Mouse (Mus musculus): ENCODE measurements around the gene P3h1.

The P3h1 gene

DNA sequence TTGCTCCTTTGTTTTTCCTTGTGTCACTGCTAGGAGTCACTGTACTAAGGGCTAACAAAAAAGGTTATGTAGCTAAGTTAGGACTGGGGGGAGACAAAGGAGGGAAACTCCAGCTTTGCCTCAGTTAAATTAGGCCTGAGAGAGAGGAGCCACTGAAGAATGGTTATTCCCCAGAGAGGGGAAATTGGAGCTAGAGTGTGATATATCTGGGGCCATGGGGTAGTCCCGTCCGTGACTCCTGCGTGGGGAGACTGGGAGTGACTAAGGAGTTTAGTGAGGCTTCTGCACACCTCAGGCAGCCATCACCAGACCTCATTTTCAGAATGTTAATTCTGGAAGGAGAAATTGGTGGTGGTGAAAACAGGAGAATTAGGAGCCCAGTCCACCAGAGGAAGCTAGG, 1.6 kb downstream of the P3h1 start:
- DNase-seq (ENCODE audit: extremely low read depth, low read depth, low spot score): no peak

DNA sequence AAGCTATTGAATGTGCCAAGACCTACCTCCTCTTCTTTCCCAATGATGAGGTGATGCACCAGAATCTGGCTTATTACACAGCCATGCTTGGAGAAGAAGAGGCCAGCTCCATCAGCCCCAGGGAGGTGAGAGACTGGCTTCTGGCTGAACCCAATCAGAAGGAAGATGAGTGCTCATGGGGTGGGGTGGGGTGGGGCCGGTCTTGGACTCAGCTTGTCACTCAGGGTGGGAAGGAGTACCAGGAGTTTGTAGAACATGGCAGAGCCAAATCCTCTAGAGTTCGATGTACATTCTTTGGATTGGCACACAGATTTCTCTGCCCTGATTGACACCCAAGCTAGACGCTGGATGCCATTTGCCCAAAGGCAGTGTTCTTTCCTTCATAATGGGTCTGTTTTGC, 5.9 kb downstream of the P3h1 start:
- DNase-seq (ENCODE audit: extremely low read depth, low read depth, low spot score): no peak

DNA sequence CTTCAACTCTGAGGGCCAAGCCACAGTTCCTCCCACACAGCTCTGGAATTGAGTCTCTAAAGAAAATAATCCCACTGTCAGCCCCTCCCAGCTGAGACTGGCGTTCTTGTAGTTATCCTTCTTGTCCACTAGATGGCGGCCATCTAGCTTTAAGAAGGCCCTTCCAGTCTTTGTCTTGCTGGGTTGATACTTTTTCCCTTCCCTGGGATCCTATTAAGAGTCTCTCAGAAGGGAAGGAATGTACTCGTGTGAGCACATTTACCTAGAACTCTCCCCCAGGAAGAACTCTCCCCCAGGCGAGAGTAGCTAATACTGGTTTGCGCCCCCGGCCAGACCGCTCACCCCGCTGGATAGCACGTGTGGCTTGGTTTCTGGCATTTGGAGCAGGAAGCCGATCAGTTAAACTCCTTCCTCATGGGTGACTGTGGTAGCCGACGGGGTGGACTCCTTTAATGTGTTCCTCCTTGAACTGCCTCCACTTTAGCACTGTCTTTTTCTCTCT, 6.5 kb downstream of the P3h1 start:
- no peak for DNase-seq (ENCODE audit: extremely low read depth, low read depth, low spot score)

DNA sequence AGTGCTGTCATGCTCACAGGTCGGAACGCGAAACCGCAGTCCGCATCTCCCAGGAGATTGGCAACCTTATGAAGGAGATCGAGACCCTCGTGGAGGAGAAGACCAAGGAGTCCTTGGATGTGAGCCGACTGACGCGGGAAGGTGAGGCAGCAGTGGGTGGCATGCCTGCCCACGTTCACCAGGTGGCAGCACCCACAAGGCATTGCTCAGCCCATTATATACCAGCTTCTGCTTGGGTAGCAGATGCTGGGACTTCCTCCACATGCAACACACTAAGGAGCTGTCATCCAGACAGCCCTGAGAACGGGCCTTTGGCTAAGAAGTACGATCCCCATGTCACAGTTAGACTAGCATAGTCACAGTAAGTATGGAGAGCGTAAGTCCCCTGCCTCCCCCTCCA, 8.9 kb downstream of the P3h1 start:
- no peak for DNase-seq (ENCODE audit: extremely low read depth, low read depth, low spot score)

DNA sequence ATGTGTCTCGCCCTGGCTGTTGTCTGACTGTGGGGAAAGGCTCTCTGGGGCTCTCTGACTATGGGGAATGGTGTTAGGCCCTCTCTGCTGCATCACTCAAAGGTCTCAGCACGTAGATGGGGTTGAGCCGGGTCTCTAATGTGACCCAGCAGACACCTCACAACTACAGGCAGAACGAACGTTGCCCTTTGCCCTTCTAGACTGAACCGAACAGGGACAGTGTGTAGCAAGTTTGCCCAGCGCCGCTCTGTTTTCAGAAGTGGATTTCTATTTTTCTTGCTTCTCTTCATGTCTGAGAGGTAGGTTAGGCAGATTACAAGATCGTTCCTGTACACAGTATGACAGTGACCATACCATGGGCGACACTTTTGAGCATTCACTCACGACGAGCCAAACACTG, 9.9 kb downstream of the P3h1 start:
- DNase-seq (ENCODE audit: extremely low read depth, low read depth, low spot score): no peak

DNA sequence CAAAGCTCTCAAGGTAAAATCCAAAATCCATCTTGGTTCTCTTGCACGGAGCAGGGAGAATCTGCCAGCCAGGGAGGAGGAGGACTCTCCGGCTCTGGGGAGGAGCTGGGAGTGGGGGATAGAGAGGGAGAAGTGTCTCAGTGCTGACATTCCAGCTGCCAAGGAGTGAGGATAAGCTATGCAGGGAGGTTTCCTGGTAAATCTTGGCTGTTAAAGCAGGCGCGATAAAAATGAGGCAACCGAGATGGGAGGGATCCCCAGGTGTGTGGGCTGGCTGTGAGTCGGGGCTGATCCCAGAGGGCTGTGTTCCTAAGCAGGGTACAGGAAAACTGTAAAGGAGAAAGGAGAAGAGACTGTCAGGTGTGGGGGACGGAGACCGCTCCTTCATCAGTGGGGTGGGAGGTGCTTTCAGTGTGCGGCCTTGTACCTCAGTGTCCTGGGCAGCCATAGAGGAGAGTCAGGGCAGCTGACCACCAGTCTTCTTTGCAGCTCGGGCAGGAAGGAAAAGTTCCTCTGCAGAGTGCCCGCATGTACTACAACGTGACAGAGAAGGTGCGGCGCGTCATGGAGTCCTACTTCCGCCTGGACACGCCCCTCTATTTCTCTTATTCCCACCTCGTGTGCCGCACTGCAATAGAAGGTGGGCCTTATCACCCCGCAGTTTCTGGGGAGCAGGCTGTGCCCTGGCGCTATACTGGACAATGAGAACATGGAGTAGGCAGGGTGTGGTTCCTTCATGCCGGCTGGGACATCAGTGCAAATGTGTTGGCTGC, 11.9 kb downstream of the P3h1 start:
- DNase-seq (ENCODE audit: extremely low read depth, low read depth, low spot score): no peak

DNA sequence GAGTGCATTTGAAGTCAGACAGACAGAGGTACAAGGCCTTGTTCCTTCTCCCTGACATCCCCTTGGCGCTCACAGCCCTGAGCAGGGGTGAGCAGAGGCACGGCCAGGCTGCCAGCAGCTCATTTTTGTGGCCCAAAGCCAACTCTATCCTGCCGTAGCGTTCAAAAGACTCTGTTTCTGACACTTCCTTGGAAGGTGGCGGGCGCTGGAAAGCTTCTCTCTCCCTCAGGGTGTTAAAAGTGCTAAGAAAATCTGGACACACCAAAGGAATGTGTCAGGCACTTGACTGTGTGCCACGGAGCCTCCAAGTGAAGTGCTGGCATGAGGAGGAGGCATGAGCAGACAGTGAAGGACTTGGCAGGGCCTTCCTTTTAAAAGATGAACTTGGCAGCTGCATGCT, 12.8 kb downstream of the P3h1 start:
- DNase-seq (ENCODE audit: extremely low read depth, low read depth, low spot score): peak; percentile 89

DNA sequence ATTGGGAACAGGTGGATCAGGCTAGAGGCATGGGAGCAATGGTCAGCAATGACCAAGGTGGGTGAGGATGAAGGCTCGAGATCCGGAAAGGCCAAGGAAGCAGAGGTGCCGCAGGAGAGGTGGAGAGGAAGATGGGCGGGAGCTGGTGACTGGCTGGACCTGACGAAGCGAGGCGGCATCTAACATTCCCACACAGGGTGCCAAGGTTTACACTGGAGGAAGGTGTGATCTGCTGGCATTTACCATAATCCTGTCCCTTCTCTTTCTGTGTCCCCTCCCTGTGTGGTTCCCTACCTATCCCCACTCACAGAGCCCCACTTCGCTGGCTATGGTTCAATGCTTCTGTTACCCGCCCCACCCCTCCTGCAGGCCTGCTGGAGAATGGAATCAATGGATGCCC, 13.2 kb downstream of the P3h1 start:
- DNase-seq (ENCODE audit: extremely low read depth, low read depth, low spot score): no peak

DNA sequence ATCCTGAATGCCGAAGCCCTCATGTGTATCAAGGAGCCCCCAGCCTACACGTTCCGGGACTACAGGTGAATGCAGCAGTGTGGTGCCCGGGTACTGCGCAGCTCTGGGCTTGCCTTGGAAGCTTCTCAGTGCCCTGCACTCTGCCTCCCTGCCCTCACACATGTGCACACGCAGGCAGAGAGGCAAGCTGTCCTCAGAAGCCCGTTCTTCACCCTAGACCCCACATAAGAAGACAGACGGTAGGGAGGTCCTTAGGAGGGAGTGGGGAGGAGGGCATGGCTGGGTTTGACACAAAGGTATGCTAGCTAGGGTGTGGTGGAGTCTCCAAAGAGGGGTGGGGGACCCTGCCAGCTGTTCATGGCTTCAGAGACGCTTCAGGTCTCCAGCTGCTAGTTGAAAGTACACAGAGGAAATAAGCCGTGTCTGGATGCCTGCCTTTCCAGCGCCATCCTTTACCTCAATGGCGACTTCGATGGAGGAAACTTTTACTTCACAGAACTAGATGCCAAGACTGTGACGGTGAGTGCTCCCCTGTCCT, 14.0 kb downstream of the P3h1 start:
- no peak for DNase-seq (ENCODE audit: extremely low read depth, low read depth, low spot score)

DNA sequence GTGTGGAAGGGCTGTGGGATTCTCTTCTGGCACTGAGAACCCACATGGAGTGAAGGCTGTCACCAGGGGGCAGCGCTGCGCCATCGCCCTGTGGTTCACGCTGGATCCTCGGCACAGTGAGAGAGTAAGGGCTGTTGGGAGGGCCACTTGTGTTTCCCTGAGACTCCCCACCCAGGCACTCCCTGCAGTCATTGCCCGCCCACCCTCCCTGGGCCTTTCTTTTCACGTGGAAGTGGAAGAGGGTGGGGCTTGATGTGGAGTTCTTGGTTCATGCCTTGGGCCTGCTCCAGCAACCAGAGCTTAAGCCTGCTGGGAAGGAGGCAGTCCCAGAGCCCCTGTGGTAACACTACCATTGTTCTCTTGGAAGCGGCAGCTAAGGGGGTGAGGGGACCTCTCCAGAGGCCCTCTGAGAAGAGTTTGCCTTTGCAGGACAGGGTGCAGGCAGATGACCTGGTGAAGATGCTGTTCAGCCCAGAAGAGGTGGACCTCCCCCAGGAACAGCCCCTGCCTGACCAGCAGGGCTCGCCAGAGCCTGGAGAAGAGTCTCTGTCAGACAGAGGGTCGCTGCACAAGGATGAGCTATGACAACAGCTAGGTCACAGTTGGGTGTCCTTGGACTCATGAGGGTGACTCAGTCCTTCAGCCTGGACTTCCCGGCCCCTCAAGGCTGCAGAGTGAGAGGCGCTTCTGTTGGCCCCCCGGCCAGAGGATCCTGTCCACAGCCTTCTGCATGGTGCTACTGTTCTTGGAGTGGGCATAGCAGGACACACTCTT, 14.9 kb downstream of the P3h1 start:
- no peak for DNase-seq (ENCODE audit: extremely low read depth, low read depth, low spot score)

DNA sequence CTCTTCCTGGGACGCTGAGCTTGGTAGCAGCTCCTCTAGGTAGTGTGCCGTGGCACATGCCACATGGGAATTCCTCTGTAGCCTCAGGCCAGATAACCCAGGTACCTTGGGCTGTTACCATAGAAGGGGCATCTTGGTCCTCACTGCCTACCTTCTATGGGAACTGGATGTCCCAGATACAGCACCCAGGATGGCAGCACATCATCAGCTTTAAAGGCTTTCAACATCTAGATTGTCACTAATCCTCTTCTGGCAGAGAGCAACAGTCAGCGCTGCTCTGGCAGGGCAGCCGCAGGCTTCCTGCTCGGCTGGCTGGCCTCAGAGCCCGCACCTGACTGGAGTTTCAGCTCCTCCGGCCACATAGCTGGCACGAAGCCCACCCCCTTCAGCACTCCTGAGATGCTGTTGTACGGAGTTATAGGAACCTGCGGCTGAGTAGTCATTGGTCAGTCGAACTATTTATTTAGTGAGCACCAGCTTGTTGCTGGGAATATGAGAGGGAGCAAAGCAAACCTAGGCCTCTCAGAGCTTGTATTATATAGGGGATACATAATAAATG, 15.8 kb downstream of the P3h1 start:
- peak; percentile 52 for DNase-seq (ENCODE audit: extremely low read depth, low read depth, low spot score)

DNA sequence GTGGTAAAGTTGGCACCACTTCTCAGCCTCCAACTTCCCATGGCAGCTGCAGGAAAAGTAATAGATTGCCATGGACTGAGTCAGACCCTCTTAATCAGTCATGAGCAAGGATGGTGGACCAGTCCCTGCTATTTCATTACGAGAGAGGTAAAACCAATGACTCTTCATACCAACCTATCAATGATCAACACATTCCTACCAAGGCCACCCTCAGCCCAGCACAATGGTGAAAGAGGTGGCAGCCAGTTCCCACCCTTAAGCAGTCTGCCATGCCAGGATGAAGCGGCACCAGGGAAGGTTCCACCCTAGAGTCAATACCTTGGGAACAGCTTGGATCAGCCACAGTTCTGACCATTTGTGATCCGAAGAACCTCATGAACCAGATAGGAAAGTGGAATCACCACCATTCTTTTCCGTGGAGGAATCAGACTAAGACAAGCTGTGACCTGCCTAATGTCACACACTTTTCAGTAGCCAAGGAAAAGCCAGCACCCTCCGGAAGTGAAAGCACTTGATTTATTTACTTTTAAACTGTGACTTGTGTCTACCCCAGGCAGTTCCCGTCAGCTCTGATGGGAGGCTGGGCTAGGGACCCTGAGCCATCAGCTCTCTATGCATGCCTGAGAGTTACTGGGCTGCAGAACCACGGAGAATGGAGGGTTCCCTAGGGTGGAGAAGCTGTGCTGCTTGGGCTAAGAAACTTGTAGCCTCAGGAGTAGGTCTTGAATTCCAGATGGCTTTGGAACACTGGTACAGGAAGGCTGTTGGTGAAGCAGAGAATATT, 19.5 kb downstream of the P3h1 start:
- no peak for DNase-seq (ENCODE audit: extremely low read depth, low read depth, low spot score)

DNA sequence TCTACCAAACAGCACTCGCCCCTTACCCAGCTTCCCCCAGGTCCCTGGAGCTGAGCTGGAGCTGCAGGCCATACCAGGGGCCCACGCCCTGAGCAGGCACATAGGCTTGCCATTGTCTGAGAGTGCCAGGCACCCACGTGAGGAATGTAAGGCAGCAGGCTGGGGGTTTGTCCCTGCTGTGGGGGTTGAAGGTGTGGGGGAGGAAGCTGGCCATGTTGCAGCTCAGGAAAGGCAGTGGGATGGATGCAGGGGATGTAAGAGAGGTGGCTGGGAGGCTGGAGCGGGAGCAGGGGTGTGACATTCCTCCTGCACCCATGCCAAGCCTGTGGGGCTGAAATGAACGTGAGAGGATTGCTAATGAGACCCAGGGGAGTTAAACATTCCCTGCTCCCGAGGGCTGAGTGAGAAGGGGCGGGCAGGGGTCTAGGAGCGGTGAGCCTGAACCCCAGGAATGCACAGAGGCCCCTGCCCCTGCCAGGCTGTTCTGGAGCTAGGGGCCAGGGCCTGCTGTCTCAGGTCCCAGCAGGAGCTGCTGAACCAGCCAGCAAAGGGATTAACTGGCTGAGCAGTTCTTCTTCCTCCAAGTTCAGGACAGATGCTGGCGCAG, 21.4 kb downstream of the P3h1 start:
- no peak for DNase-seq (ENCODE audit: extremely low read depth, low read depth, low spot score)

DNA sequence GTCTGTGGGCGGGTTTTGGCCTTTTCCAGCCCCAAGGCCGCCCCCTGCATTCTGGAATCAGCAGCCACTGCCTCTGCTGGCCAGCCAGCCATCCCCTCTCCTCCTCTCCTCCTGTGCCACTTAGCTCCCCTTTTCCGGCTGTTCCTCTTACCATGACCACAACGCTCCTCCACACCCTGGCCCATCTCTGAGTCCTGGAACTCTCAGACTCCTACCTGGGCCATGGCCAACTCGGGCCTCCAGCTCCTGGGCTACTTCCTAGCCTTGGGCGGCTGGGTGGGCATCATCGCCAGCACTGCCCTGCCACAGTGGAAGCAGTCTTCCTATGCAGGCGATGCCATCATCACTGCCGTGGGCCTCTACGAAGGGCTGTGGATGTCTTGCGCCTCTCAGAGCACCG, 22.6 kb downstream of the P3h1 start, which contains the start of gene Cldn19:
TSS of gene Cldn19 (plus strand) at position 64 of the 400 bp plus-strand sequence.
- DNase-seq (ENCODE audit: extremely low read depth, low read depth, low spot score): no peak

DNA sequence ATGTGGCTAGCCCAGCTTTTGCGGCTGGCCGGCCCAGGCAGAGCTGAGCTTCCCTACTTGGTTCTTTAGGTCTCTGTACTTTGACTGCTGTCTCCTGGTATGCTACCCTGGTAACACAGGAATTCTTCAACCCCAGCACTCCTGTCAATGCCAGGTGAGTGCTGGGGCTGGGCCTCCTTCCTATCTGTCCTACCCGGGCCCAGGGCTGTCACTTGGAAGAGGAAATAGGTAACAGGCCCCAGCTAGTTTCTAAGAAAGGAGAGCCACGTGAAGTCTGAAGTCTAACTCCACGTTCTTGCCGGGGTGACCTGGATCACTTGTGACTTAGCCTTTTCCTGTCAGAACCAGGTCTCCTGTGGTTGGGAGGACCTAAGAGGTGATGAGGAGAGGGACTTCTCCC, 24.4 kb downstream of the P3h1 start:
- DNase-seq (ENCODE audit: extremely low read depth, low read depth, low spot score): no peak

DNA sequence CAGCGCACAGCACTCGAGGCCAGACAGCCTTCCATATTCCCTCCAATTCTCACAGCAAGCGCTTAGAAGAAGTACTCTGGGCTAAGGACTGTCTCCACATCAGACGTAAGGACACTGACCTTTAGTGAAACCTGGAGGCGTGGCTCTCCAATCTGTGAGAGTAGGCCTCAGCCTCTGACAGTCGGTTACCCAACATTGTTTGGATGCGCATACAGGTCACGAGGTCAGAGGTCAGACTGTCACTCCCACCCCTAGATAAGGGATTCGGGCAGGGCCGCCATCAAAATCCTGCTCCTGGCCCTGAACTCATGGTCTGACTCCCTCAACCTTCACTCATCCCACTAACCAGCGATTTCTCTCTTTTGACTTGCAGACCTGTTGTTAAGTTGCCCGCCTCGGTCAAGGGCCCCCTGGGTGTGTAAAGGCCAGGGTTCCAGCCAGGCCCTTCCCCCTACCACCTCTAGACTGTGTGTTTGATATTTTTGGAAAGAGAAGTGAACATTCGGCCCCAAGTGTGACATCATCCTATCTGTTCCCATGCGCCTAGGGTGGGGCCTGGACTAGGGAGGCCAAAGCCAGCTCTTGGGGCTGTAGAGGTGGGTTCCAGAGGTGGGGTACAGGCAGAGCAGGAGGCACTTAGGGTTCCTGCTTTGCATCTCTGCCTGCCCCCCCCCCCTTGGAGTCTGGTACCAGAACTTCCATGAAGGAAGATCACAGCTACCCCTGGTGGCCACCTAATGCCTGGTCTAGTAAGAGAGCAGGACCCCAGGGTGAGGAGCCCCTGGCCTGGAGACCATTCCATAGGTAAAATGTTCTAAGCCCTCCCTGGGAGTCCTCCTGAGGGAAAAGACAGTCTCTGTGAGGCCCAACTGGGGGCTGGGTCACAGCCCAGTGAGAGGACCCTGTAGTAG, 26.9 kb downstream of the P3h1 start:
- no peak for DNase-seq (ENCODE audit: extremely low read depth, low read depth, low spot score)

DNA sequence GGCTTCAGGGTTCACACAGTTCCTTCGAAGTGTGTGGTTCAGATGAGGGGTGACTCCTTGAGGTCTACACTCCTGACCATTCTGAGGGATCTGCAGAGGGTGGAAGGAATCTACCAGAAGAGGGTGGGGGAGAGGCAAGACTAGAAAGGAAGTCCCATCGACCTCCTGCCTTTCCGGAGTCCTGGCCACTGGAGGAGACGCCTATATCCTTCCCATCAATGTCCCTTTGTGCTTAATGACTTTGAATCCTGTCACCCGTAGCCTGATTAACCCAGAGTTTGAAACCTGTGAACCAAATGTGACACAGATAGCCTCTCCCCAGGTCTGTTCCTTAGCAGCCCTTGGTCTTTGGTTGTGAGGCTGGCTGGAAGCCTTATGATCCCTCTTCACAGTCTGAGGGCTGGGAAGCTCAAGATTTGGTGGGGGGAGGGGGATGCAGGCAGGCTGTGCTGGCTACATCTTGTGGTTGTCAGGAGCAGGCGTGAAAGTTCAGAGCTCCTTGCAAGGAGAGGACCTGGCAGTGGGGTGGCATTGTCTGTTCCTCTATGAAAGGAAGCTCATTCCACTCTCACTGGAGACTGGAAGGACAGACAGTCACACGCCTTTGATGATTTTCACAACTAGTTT, 28.5 kb downstream of the P3h1 start:
- DNase-seq (ENCODE audit: extremely low read depth, low read depth, low spot score): no peak

DNA sequence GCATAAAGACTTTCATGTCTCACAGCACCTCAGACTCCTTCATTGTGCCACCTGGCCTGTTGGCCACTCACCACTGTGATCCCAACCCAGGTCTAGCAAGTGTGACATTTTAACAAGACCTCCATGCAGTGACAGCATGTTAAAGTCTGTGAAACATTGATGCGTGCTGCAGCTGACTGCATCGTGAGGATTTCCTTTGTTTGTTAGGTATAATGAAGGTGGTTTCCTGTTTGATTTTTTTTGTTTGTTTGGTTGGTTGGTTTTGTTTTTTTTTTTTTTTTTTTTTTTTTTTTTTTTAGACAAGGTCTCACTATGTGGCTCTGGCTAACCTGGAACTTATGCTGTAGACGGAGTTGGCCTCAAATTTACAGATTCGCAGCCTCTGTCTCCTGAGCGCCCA, 29.8 kb downstream of the P3h1 start:
- DNase-seq (ENCODE audit: extremely low read depth, low read depth, low spot score): no peak

DNA sequence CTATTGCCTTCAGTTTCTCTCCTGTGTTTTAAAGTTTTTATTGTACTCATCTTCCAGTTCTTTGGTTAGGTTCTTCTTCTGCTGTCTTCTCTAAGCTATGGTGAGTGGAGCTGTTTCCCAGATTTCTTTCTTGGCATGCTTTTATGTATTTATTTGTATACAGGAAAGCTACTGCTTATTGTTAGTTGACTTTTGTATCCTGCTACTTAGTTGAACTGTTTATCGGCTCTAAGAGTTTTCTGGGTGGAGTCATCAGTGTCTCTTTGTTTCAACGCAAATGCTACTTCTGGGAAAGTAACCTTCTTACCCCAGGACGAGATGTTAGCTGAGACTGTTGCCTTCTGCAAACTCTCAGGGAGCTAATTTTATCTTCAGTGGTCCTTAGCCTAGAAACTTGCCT, 30.7 kb downstream of the P3h1 start:
- DNase-seq (ENCODE audit: extremely low read depth, low read depth, low spot score): no peak

All from fat pad, adult 2 months (tissue).